Mouse (Mus musculus) myocyte (in vitro differentiated cells): ENCODE data around the gene Zdhhc7.

Source experiments
- CEBPB ChIP-seq: IDR thresholded peaks from 2 replicates; pipeline ENCODE4 v1.6.1; 2011; ENCODE audit warnings: mild to moderate bottlenecking, moderate library complexity; ENCODE audit not compliant: poor library complexity, insufficient read depth, severe bottlenecking
- E2F4 ChIP-seq: IDR thresholded peaks from one replicate; pipeline ENCODE4 v1.6.1; 2011; ENCODE audit warnings: mild to moderate bottlenecking, control low read depth, moderate library complexity; ENCODE audit not compliant: insufficient read depth
- POLR2A ChIP-seq: IDR thresholded peaks from one replicate; pipeline ENCODE4 v1.6.1; 2011; ENCODE audit warnings: low read depth, mild to moderate bottlenecking, control low read depth, moderate library complexity; ENCODE audit not compliant: insufficient read length
- POLR2AphosphoS2 ChIP-seq: IDR thresholded peaks from one replicate; pipeline ENCODE4 v1.6.1; 2011; ENCODE audit warnings: low read depth, control low read depth; ENCODE audit not compliant: insufficient read length
- TCF3 ChIP-seq: IDR thresholded peaks from one replicate; pipeline ENCODE4 v1.6.1; 2011; ENCODE audit warnings: low read depth, control low read depth; ENCODE audit not compliant: insufficient read length

GRCm38 (mm10) chr8:120120951-120121350, 19.7 kb upstream of the Zdhhc7 start:
- TF ChIP-seq CEBPB (no peak), POLR2A (no peak), POLR2AphosphoS2 (no peak), E2F4 (no peak), TCF3 (no peak)
